Mouse (Mus musculus) myocyte (in vitro differentiated cells): Measurements from ENCODE around the gene Npas2.

ENCODE experiments used
- E2F4 ChIP-seq: IDR thresholded peaks from one replicate; pipeline ENCODE4 v1.6.1; 2011; ENCODE audit warnings: mild to moderate bottlenecking, control low read depth, moderate library complexity; ENCODE audit not compliant: insufficient read depth
- MYOD1 ChIP-seq, 3 experiments: IDR thresholded peaks; one replicate each; pipeline ENCODE4 v1.6.1; 2011; ENCODE audit warnings: control low read depth in 2 of 3, low read depth in 2 of 3, mild to moderate bottlenecking in 2 of 3, moderate library complexity in 1 of 3; ENCODE audit not compliant: insufficient read length in 2 of 3, control insufficient read depth in 1 of 3
- MYOG ChIP-seq, 3 experiments: IDR thresholded peaks; one replicate each; pipeline ENCODE4 v1.6.1; 2011; ENCODE audit warnings: control low read depth in 2 of 3, low read depth in 2 of 3, mild to moderate bottlenecking in 2 of 3; ENCODE audit not compliant: insufficient read length in 2 of 3, control insufficient read depth in 1 of 3, insufficient read depth in 1 of 3
- POLR2A ChIP-seq: IDR thresholded peaks from one replicate; pipeline ENCODE4 v1.6.1; 2011; ENCODE audit warnings: low read depth, mild to moderate bottlenecking, control low read depth, moderate library complexity; ENCODE audit not compliant: insufficient read length
- POLR2AphosphoS2 ChIP-seq: IDR thresholded peaks from one replicate; pipeline ENCODE4 v1.6.1; 2011; ENCODE audit warnings: low read depth, control low read depth; ENCODE audit not compliant: insufficient read length
- SRF ChIP-seq: IDR thresholded peaks from one replicate; pipeline ENCODE4 v1.6.1; 2011; ENCODE audit warnings: low read depth; ENCODE audit not compliant: control insufficient read depth, insufficient read length
- TCF12 ChIP-seq: IDR thresholded peaks from one replicate; pipeline ENCODE4 v1.6.1; 2011; ENCODE audit warnings: mild to moderate bottlenecking, control low read depth; ENCODE audit not compliant: poor library complexity, insufficient read depth, severe bottlenecking
- USF1 ChIP-seq: IDR thresholded peaks from one replicate; pipeline ENCODE4 v1.6.1; 2011; ENCODE audit warnings: low read depth, mild to moderate bottlenecking, control low read depth, moderate library complexity

- no peak for TF ChIP-seq POLR2A
- no peak for TF ChIP-seq E2F4
- TF ChIP-seq POLR2AphosphoS2: no peak
- TF ChIP-seq MYOD1 (IDR thresholded peaks at IDR 0.05; ENCODE audit: control insufficient read depth in 1 of 3, insufficient read length in 2 of 3, low read depth in 2 of 3): no peak
- TF ChIP-seq TCF12: no peak
- no peak for TF ChIP-seq SRF
- TF ChIP-seq MYOG (IDR thresholded peaks at IDR 0.05; ENCODE audit: control insufficient read depth in 1 of 3, insufficient read depth in 1 of 3, insufficient read length in 2 of 3, low read depth in 2 of 3): no peak
- TF ChIP-seq USF1: no peak
Measured at GRCm38 (mm10) chr1:39177211-39177610, 16.3 kb upstream of the Npas2 start.
